ENCODE assay signal across 15 mouse cellular contexts in genomic region chr4:139594062-139594461, GRCm38 (mm10). TPM values are rescaled to one million over a fixed set of nuclear protein-coding genes. Genes with fewer than 3 reads are reported as not detected.
DNase-seq lines count a peak whose midpoint lies in the region; ATAC-seq and TF ChIP-seq lines count a peak whose summit lies in the region.
"Had no signal": no experiment of that assay in that cellular context is flagged by ENCODE, and none has a peak within 500 bp of the region (broad histone marks: within the 10 kb centered on the region; RNA-seq: fewer than 3 reads in every experiment).

No protein-coding gene starts in this region.

- H3K4me3 ChIP-seq in heart, embryonic 16.5 days (ENCODE audit: low read length): no peak overlapping the region
- no peak overlapping the region for H3K4me3 ChIP-seq in liver, adult 2 months (ENCODE audit: insufficient read depth, low read depth, low read length)
- no peak overlapping the region for H3K4me3 ChIP-seq in brown adipose tissue, adult 24 weeks (ENCODE audit: insufficient read depth, low read depth, low read length)
- H3K4me3 ChIP-seq in limb, embryonic 12.5 days (replicated peaks): no peak overlapping the region
- H3K4me3 ChIP-seq: forebrain, embryonic 13.5 days; hindbrain, embryonic 15.5 days; megakaryocyte, embryonic 14.5 days had no signal

- no peak overlapping the region for H3K9ac ChIP-seq in heart, embryonic 16.5 days (ENCODE audit: low read length)
- H3K9ac ChIP-seq in liver, adult 2 months (ENCODE audit: low read depth, low read length): no peak overlapping the region
- no peak overlapping the region for H3K9ac ChIP-seq in limb, embryonic 12.5 days (replicated peaks)
- H3K9ac ChIP-seq: forebrain, embryonic 13.5 days; hindbrain, embryonic 15.5 days had no signal

- no peaks in the 10 kb centered on the region for H3K27me3 ChIP-seq in heart, embryonic 16.5 days (ENCODE audit: control insufficient read depth, insufficient read depth, low read length)
- H3K27me3 ChIP-seq in liver, adult 2 months (ENCODE audit: control insufficient read depth, insufficient read depth, low read length): no peaks in the 10 kb centered on the region
- no peaks in the 10 kb centered on the region for H3K27me3 ChIP-seq in limb, embryonic 12.5 days
- H3K27me3 ChIP-seq: forebrain, embryonic 13.5 days; hindbrain, embryonic 15.5 days had no signal

- TF ChIP-seq CTCF in liver, adult 2 months (IDR thresholded peaks at IDR 0.05; ENCODE audit: low read depth, low read length): peak; percentile 33; the same call in 1 of the 2 replicates

- no peaks in the 10 kb centered on the region for H3K9me3 ChIP-seq in heart, embryonic 16.5 days (replicated peaks; ENCODE audit: control insufficient read depth, low read length)
- no peaks in the 10 kb centered on the region for H3K9me3 ChIP-seq in limb, embryonic 12.5 days
- H3K9me3 ChIP-seq: forebrain, embryonic 13.5 days; G1E; hindbrain, embryonic 15.5 days; megakaryocyte, embryonic 14.5 days had no signal

- intact Hi-C loops in heart, postnatal 36 days (cut with DNase I): no loop called here

- peaks cover 80% of the 10 kb centered on the region for H3K79me2 ChIP-seq in liver, adult 2 months (ENCODE audit: control insufficient read depth, insufficient read depth, low read length)

- H3K4me1 ChIP-seq in heart, embryonic 16.5 days (ENCODE audit: control insufficient read depth, insufficient read depth, low read length): peaks cover 38% of the 10 kb centered on the region
- H3K4me1 ChIP-seq in liver, adult 2 months (ENCODE audit: control insufficient read depth, insufficient read depth, low read length): peaks cover 13% of the 10 kb centered on the region
- peaks cover 61% of the 10 kb centered on the region for H3K4me1 ChIP-seq in brown adipose tissue, adult 24 weeks (ENCODE audit: control insufficient read depth, insufficient read depth, insufficient read length, low read length)
- H3K4me1 ChIP-seq in limb, embryonic 12.5 days (replicated peaks): peaks cover 72% of the 10 kb centered on the region

- no peak for ATAC-seq in heart, embryonic 16.5 days (replicated peaks; ENCODE audit: extremely low read depth, insufficient read depth, low FRiP score)
- no peak for ATAC-seq in limb, embryonic 12.5 days (ENCODE audit: insufficient number of reproducible peaks, insufficient read depth, low FRiP score, low TSS enrichment, low read depth)
- ATAC-seq: forebrain, embryonic 13.5 days had no signal

- 58% methylated on average over 3 of the region's 3 CpGs for WGBS in heart, embryonic 16.5 days
- 64% methylated on average over 3 of the region's 3 CpGs for WGBS in liver, adult 2 months
- WGBS in limb, embryonic 12.5 days: 14% methylated on average over 3 of the region's 3 CpGs

- H3K27ac ChIP-seq in heart, embryonic 16.5 days (ENCODE audit: low read length): 0 out of 2 replicates have a peak overlapping the region, but pooled peaks have one; percentile 23
- no peak overlapping the region for H3K27ac ChIP-seq in liver, adult 2 months (replicated peaks; ENCODE audit: insufficient read depth, low read depth, low read length)
- peak overlapping the region; percentile 78 for H3K27ac ChIP-seq in brown adipose tissue, adult 24 weeks (replicated peaks; ENCODE audit: low read depth, low read length)
- H3K27ac ChIP-seq in limb, embryonic 12.5 days: peak overlapping the region; percentile 18; the same call in 1 of the 2 replicates
- H3K27ac ChIP-seq: forebrain, embryonic 13.5 days; hindbrain, embryonic 15.5 days had no signal

- H3K36me3 ChIP-seq in heart, embryonic 16.5 days (ENCODE audit: control insufficient read depth, insufficient read depth): no peaks in the 10 kb centered on the region
- no peaks in the 10 kb centered on the region for H3K36me3 ChIP-seq in liver, adult 2 months (ENCODE audit: control insufficient read depth, insufficient read depth, low read length)
- no peaks in the 10 kb centered on the region for H3K36me3 ChIP-seq in limb, embryonic 12.5 days
- H3K36me3 ChIP-seq: G1E; hindbrain, embryonic 15.5 days had no signal

- DNase-seq in heart, postnatal 36 days: no peak
- peak; percentile 45 for DNase-seq in liver, adult 2 months (ENCODE audit: extremely low read depth, low read depth, low spot score)
- no peak for DNase-seq in liver
- no peak for DNase-seq in urinary bladder, postnatal 10 days (ENCODE audit: low spot score)
- DNase-seq: gastrocnemius, postnatal 25 days; thymus, postnatal 36 days had no signal

- no peak for TF ChIP-seq POLR2A in liver, adult 2 months (IDR thresholded peaks at IDR 0.05; ENCODE audit: extremely low read depth, insufficient read depth, low read length)

- H3K4me2 ChIP-seq in heart, embryonic 16.5 days (ENCODE audit: low read depth, low read length): no peak overlapping the region
- H3K4me2 ChIP-seq in limb, embryonic 12.5 days: no peak overlapping the region
- H3K4me2 ChIP-seq: forebrain, embryonic 13.5 days; hindbrain, embryonic 15.5 days; liver, embryonic 11.5 days had no signal

RNA-seq across cellular contexts. Expression of gene Gm21969, which starts 8.9 kb away (rescaled TPM):
- polyA plus RNA-seq in heart, embryonic 16.5 days (2015; fragmentation: Nextera tagmentation; extraction: Ambion mirVana): not detected in 2 replicates
- total RNA-seq in heart, postnatal 36 days (2021): not detected
- total RNA-seq in liver, adult 2 months (2014; rRNA removed): 0.09 and 0.27 TPM in 2 replicates
- 0.11 and 0.14 TPM in 2 replicates for polyA plus RNA-seq in liver, adult 2 months (2012; rRNA removed)
- polyA plus RNA-seq in brown adipose tissue, adult 24 weeks (2012; ENCODE audit: insufficient read depth, insufficient read length, missing spikeins): not detected in 2 replicates
- not detected in 2 replicates for polyA plus RNA-seq in limb, embryonic 12.5 days (2016; fragmentation: Nextera tagmentation; extraction: Ambion mirVana)
- total RNA-seq: G1E; layer of hippocampus, postnatal 14 days had no signal
- polyA plus RNA-seq: forebrain, embryonic 13.5 days; hindbrain, embryonic 15.5 days; liver, embryonic 11.5 days had no signal

RNA-seq across cellular contexts. Expression of gene Aldh4a1, which starts 28.6 kb away (rescaled TPM):
- 36.5 and 37.4 TPM in 2 replicates for polyA plus RNA-seq in heart, embryonic 16.5 days (2015; fragmentation: Nextera tagmentation; extraction: Ambion mirVana)
- 10 to 100 TPM; 73.7 to 76.3 TPM for total RNA-seq in heart, postnatal 36 days (2021)
- 288 and 375 TPM in 2 replicates for total RNA-seq in liver, adult 2 months (2014; rRNA removed)
- polyA plus RNA-seq in liver, adult 2 months (2012; rRNA removed): 557 and 601 TPM in 2 replicates
- 72.9 and 74.8 TPM in 2 replicates for polyA plus RNA-seq in brown adipose tissue, adult 24 weeks (2012; ENCODE audit: insufficient read depth, insufficient read length, missing spikeins)
- polyA plus RNA-seq in limb, embryonic 12.5 days (2016; fragmentation: Nextera tagmentation; extraction: Ambion mirVana): 24.3 and 25.3 TPM in 2 replicates

RNA-seq across cellular contexts. Expression of gene Tas1r2, which starts 59.3 kb away (rescaled TPM):
- polyA plus RNA-seq in heart, embryonic 16.5 days (2015; fragmentation: Nextera tagmentation; extraction: Ambion mirVana): not detected in 2 replicates
- total RNA-seq in heart, postnatal 36 days (2021): not detected
- total RNA-seq in liver, adult 2 months (2014; rRNA removed): not detected in 2 replicates
- polyA plus RNA-seq in liver, adult 2 months (2012; rRNA removed): 0.05 TPM in 1 of 2 replicates, not detected in the other
- not detected in 2 replicates for polyA plus RNA-seq in brown adipose tissue, adult 24 weeks (2012; ENCODE audit: insufficient read depth, insufficient read length, missing spikeins)
- polyA plus RNA-seq in limb, embryonic 12.5 days (2016; fragmentation: Nextera tagmentation; extraction: Ambion mirVana): not detected in 2 replicates
- total RNA-seq: G1E; gastrocnemius, postnatal 25 days; layer of hippocampus, postnatal 14 days had no signal
- polyA plus RNA-seq: forebrain, embryonic 13.5 days; G1E; hindbrain, embryonic 15.5 days; liver, embryonic 11.5 days had no signal
